Mouse (Mus musculus) stomach, embryonic 16.5 days (tissue): ENCODE data around the gene Klhl10. TPM values are rescaled to one million over a fixed set of nuclear protein-coding genes. Genes with fewer than 3 reads are reported as not detected.

ENCODE experiments used
- ATAC-seq: fragments of 200-750 bp; cut with Nextera tagmentation; 2 replicates; pipeline ENCODE4 v1.8.0; 2017; ENCODE audit warnings: moderate number of reproducible peaks, moderate TSS enrichment; ENCODE audit not compliant: insufficient read depth, low FRiP score
- H3K27ac ChIP-seq: fragments of 300-500 bp; sonication (generic); 2 replicates; pipeline ENCODE4 v1.5.1; 2014; ENCODE audit warnings: low read length
- H3K27me3 ChIP-seq: fragments of 300-500 bp; sonication (generic); 2 replicates; pipeline ENCODE4 v1.6.1; 2014; ENCODE audit warnings: low read length, control low read depth, mixed read lengths; ENCODE audit not compliant: control insufficient read depth, insufficient read depth
- H3K36me3 ChIP-seq: fragments of 300-500 bp; sonication (generic); 2 replicates; pipeline ENCODE4 v1.6.1; 2014; ENCODE audit warnings: low read length; ENCODE audit not compliant: control insufficient read depth, insufficient read depth
- H3K4me1 ChIP-seq: fragments of 300-500 bp; sonication (generic); 2 replicates; pipeline ENCODE4 v1.6.1; 2014; ENCODE audit warnings: low read length, control low read depth, mixed read lengths; ENCODE audit not compliant: control insufficient read depth, insufficient read depth
- H3K4me2 ChIP-seq: fragments of 300-500 bp; sonication (generic); 2 replicates; pipeline ENCODE4 v1.6.1; 2014; ENCODE audit warnings: low read depth, low read length, mixed read lengths
- H3K4me3 ChIP-seq: fragments of 300-500 bp; sonication (generic); replicated peaks from 2 replicates; pipeline ENCODE4 v1.5.1; 2014; ENCODE audit warnings: mild to moderate bottlenecking, low read length
- H3K9ac ChIP-seq: fragments of 300-500 bp; sonication (generic); 2 replicates; pipeline ENCODE4 v1.6.1; 2014; ENCODE audit warnings: low read length
- H3K9me3 ChIP-seq: fragments of 300-500 bp; sonication (generic); replicated peaks from 2 replicates; pipeline ENCODE4 v1.6.1; 2016; ENCODE audit warnings: low read length, control low read depth; ENCODE audit not compliant: control insufficient read depth
- WGBS: fragments of 180-500 bp; shearing (Covaris S2); extraction: QIAGEN DNeasy Blood & Tissue Kit; methylation state at CpG from one replicate; pipeline ENCODE4 v1.1.7; 2014; 5-methylcytosine and 5-hydroxymethylcytosine counted together
- polyA plus RNA-seq: library from polyadenylated mRNA; unstranded; fragments of >200 nt; fragmentation: Nextera tagmentation; extraction: Ambion mirVana; gene quantifications from 2 replicates; pipeline ENCODE4 v1.2.1, GENCODE M21; 2015

Gene Klhl10
- polyA plus RNA-seq, 1 experiment from 2014 or later: 0.30 TPM

- Histone ChIP-seq H3K27me3 (no peaks in the 10 kb centered on the region), H3K27ac (no peak overlapping the region), H3K4me3 (peak overlapping the region; percentile 99), H3K36me3 (no peaks in the 10 kb centered on the region), H3K9ac (peak overlapping the region; percentile 94), H3K4me2 (peak overlapping the region; percentile 98), H3K4me1 (peaks cover 18% of the 10 kb centered on the region), H3K9me3 (no peaks in the 10 kb centered on the region)
- 3% methylated on average over 30 of the region's 30 CpGs for WGBS
- peak; percentile 30; the same call in 1 of the 2 replicates for ATAC-seq
Measured at GRCm38 (mm10) chr11:100471352-100472196, 29.9 kb downstream of the Klhl10 start.

DNA sequence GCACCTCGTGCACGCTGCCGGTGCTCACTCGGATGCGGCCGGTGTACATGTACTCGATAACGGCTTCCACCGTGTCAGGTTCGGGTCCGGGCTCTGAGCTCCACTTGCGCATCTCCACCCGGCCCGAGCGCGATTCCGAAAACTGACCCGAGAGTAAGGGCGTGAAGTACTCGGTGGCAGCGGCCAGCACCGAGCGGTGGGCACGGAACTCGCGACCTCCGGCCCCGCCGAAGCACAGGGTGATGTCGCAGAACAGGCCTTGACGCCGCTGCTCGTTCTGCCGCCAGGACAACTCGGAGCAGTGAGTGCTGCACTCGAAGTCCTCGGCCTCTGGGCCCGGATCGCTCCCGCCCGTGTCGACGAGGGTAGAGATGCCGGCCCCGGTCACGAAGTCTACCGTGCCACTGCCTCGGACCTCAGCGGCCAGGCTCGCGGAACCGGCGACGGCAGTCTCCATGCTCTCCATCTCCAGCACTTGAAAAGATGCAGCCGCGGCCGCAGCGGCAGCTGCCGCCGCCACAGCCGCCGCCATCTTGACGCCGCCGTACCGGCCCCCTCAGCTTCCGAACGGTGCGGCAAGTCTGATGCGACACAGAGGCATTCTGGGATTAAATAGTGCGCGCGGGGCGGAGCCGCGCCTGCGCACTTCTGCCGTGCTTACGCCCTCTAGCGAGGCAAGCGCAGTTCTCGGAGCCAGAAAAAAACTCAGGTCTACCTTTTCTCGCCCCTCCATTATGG lies 30.6 kb downstream of the Klhl10 start, which contains the start of gene Klhl11:
TSS of gene Klhl11 (minus strand) at position 545 of the 738 bp plus-strand sequence.
- H3K9me3 ChIP-seq: no peaks in the 10 kb centered on the region
- H3K27ac ChIP-seq: peak within 1 kb of the TSS; percentile 67
- no peaks in the 10 kb centered on the region for H3K27me3 ChIP-seq
- under 1% methylated on average over 83 of the region's 83 CpGs for WGBS
- no peaks in the 10 kb centered on the region for H3K36me3 ChIP-seq
- peak within 1 kb of the TSS; percentile 98 for H3K4me2 ChIP-seq
- H3K4me3 ChIP-seq: peak within 1 kb of the TSS; percentile 99
- peaks cover 18% of the 10 kb centered on the region for H3K4me1 ChIP-seq
- ATAC-seq: peak; percentile 95
- H3K9ac ChIP-seq: peak within 1 kb of the TSS; percentile 94

- Histone ChIP-seq H3K4me3 (peak overlapping the region; percentile 99), H3K4me2 (peak overlapping the region; percentile 32; the same call in 1 of the 2 replicates), H3K27ac (no peak overlapping the region), H3K27me3 (no peaks in the 10 kb centered on the region), H3K36me3 (no peaks in the 10 kb centered on the region), H3K9ac (no peak overlapping the region), H3K9me3 (no peaks in the 10 kb centered on the region), H3K4me1 (peaks cover 18% of the 10 kb centered on the region)
- 34% methylated on average over 5 of the region's 5 CpGs for WGBS
- peak; percentile 23; the same call in 1 of the 2 replicates for ATAC-seq
Measured at GRCm38 (mm10) chr11:100472935-100473295, 31.2 kb downstream of the Klhl10 start.

GRCm38 (mm10) chr11:100476281-100476680 lies 34.6 kb downstream of the Klhl10 start:
- ATAC-seq: no peak
- no peak overlapping the region for H3K4me2 ChIP-seq
- H3K9ac ChIP-seq: no peak overlapping the region
- no peaks in the 10 kb centered on the region for H3K9me3 ChIP-seq
- H3K4me3 ChIP-seq: no peak overlapping the region
- H3K27me3 ChIP-seq: no peaks in the 10 kb centered on the region
- 80% methylated on average over 5 of the region's 5 CpGs for WGBS
- peaks cover 1% of the 10 kb centered on the region; the same call in 1 of the 2 replicates for H3K4me1 ChIP-seq
- H3K36me3 ChIP-seq: peaks cover 13% of the 10 kb centered on the region; the same call in 1 of the 2 replicates
- no peak overlapping the region for H3K27ac ChIP-seq

- Histone ChIP-seq H3K9me3 (no peaks in the 10 kb centered on the region), H3K27ac (no peak overlapping the region), H3K4me3 (no peak overlapping the region), H3K9ac (no peak overlapping the region), H3K4me2 (no peak overlapping the region), H3K36me3 (peaks cover 25% of the 10 kb centered on the region), H3K27me3 (no peaks in the 10 kb centered on the region), H3K4me1 (no peaks in the 10 kb centered on the region)
- no peak for ATAC-seq
- 46% methylated on average over 7 of the region's 7 CpGs for WGBS
Measured at GRCm38 (mm10) chr11:100479152-100479551, 37.4 kb downstream of the Klhl10 start.

DNA sequence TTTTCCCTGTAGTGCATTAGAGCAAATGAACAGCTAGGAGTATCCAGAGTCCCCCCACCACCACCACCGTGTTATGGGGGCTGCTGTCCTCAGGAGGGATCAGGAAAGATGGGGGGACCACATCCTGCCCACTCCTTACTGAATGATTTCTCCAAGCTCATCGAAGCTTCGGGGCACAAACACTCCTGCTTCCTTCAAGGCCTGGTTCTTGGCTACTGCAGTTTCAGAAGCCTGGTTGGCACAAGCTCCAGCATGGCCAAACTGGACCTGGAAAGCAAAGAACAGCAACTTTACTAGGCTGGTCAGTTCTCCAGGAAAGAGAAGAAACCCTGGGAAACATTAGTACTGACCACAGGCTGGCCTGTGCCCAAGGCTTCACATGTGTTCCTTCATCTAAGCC lies 42.7 kb downstream of the Klhl10 start:
- no peaks in the 10 kb centered on the region for H3K9me3 ChIP-seq
- no peak for ATAC-seq
- H3K27ac ChIP-seq: no peak overlapping the region
- H3K4me1 ChIP-seq: no peaks in the 10 kb centered on the region
- H3K27me3 ChIP-seq: no peaks in the 10 kb centered on the region
- H3K9ac ChIP-seq: no peak overlapping the region
- 95% methylated on average over 3 of the region's 3 CpGs for WGBS
- peaks cover 27% of the 10 kb centered on the region for H3K36me3 ChIP-seq
- no peak overlapping the region for H3K4me3 ChIP-seq
- H3K4me2 ChIP-seq: no peak overlapping the region

DNA sequence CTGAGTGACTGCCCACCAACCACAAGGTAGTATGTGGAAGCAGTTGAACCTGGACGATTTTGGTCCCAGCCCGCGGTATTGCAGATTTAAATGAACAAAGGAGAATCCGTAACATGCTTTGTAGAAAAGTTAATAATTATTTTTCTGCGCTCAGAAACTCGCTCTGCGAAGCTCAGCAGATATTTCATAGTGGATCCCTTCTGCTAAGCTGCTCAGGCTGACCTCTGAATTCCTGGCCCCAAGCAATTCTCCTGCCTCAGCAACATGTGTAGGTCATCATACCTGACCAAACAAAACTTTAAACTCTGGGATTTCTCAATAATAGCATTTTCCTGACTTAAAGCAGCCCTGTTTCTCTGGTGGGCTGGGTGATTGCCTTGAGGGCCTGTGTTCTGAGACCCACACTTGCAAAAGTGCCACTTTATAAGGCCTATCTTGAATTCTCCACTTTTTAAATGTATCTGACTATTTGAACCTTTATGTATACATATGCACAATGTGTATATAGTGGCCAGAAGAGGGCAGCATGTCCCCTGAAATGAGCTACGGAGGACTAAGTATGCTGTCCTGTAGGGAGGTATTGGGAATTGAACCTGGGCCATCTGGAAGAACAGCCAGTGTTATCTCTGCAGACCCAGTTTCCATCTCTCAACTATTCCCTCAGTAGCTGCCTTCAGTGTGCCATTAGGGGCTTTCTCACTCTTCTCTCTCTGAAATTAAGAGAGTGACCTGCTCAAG lies 44.3 kb downstream of the Klhl10 start:
- Histone ChIP-seq H3K9ac (no peak overlapping the region), H3K4me3 (no peak overlapping the region), H3K4me1 (no peaks in the 10 kb centered on the region), H3K9me3 (no peaks in the 10 kb centered on the region), H3K27me3 (no peaks in the 10 kb centered on the region), H3K27ac (no peak overlapping the region), H3K36me3 (peaks cover 22% of the 10 kb centered on the region), H3K4me2 (no peak overlapping the region)
- no peak; the same call in 1 of the 2 replicates for ATAC-seq
- 84% methylated on average over 8 of the region's 8 CpGs for WGBS

GRCm38 (mm10) chr11:100490951-100491350 lies 49.2 kb downstream of the Klhl10 start:
- no peak overlapping the region for H3K4me3 ChIP-seq
- H3K9ac ChIP-seq: no peak overlapping the region
- H3K36me3 ChIP-seq: peaks cover 39% of the 10 kb centered on the region
- H3K4me2 ChIP-seq: no peak overlapping the region
- no peaks in the 10 kb centered on the region for H3K27me3 ChIP-seq
- no peak for ATAC-seq
- 86% methylated on average over 6 of the region's 6 CpGs for WGBS
- no peaks in the 10 kb centered on the region for H3K9me3 ChIP-seq
- H3K27ac ChIP-seq: no peak overlapping the region
- H3K4me1 ChIP-seq: no peaks in the 10 kb centered on the region
